Mouse (Mus musculus) embryonic fibroblast, embryonic 13.5 days (primary cell): ENCODE results near the gene Mepce.

Experiments used
- CTCF ChIP-seq: IDR thresholded peaks from 2 replicates; pipeline ENCODE4 v1.5.1; 2011; ENCODE audit warnings: mild to moderate bottlenecking, control low read depth, low read length, moderate library complexity, borderline replicate concordance; ENCODE audit not compliant: insufficient read depth
- POLR2A ChIP-seq: IDR thresholded peaks from 2 replicates; pipeline ENCODE4 v1.6.1; 2011; ENCODE audit warnings: low read depth, mild to moderate bottlenecking, control low read depth, low read length, moderate library complexity

GRCm38 (mm10) chr5:137806158-137806557, 18.7 kb upstream of the Mepce start:
- TF ChIP-seq POLR2A (no peak), CTCF (no peak)
